Mouse (Mus musculus): Measurements from ENCODE around the gene Glis1. TPM values are rescaled to one million over a fixed set of nuclear protein-coding genes. Genes with fewer than 3 reads are reported as not detected.

Gene Glis1
- polyA plus RNA-seq, 1 experiment from 2014 or later = 0.31 TPM

DNA sequence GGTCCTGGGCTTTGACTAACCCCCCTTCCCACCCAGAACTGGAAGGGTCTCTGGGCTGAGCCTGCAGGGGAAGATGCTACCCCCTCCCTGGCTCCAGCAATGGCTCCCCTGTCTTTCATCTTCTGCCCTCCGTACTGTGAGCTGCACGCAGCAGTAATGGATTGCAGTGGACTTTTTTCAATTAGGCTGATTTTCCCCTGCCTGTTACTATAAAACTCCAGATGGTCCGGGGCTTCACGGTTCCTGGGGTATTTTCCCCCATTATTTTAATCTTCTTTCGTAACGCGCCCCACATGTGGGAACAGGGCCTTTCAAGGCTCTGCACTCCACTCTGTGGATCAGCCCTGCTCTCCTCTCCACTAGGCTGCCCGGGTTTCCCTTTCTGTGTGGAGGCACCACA is 175.4 kb downstream of the Glis1 start:
- Histone ChIP-seq H3K4me3 (ENCODE audit: control insufficient read depth in 1 of 2, insufficient read depth in 1 of 2, low read depth in 1 of 2, low read length in 2 of 2) (no peak overlapping the region), H3K9me3 (ENCODE audit: control insufficient read depth, low read length) (no peaks in the 10 kb centered on the region), H3K27ac (replicated peaks in 1 of 2; ENCODE audit: control insufficient read depth in 1 of 2, insufficient read depth in 1 of 2, low read depth in 2 of 2, low read length in 2 of 2) (no peak overlapping the region), H3K4me2 (ENCODE audit: low read length) (no peak overlapping the region), H3K9ac (ENCODE audit: low read length) (no peak overlapping the region), H3K36me3 (ENCODE audit: control insufficient read depth, insufficient read depth, low read length) (no peaks in the 10 kb centered on the region), H3K27me3 (ENCODE audit: control insufficient read depth, insufficient read depth, low read length) (peaks cover 9% of the 10 kb centered on the region), H3K4me1 (ENCODE audit: control insufficient read depth in 2 of 2, insufficient read depth in 2 of 2, low read length in 2 of 2) (peaks cover 5 to 8% of the 10 kb centered on the region in 2 experiments; a peak in 2 of 4 replicates)
- WGBS = 94% methylated on average over 8 of the region's 8 CpGs
- no peak for ATAC-seq (ENCODE audit: insufficient number of reproducible peaks, insufficient read depth, low FRiP score, low read depth)

DNA sequence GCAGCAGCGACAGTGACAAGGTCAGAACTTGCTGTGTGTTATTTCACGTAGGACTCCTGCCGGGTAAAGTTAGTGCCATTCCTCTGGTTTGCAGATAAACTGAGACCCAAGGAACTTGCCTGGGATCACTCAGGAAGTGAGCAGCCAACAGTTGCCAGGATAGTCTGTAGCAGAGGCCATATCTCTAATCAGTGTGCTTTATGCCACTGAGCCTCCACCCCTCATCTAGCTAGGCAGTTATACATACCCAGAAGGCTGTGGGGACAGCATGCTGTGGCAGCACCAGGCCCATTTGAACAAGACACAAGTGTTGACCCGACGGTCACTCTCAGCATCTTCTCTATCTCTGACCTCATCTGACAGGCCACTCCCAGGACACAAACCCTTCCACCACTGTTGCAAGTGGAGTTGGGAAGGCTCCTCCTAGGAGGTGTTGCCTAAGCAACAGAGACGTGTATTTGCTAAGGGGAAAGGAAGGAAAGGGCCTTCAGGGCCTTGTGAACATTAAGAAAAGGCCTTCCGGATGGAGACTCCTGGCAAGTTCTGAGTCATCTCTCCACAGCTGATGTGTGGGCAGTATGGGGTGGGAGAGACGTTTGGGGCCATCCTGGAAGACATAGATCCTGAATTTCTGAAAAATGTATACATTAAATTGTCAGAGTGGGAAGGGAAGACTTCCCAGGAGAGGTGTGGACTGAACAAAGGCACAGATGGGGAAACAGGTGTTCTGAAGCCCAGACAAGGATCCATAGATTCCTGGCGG is 177.7 kb downstream of the Glis1 start:
- Histone ChIP-seq H3K4me1 (ENCODE audit: control insufficient read depth in 2 of 2, insufficient read depth in 2 of 2, low read length in 2 of 2) (peaks cover 2 to 5% of the 10 kb centered on the region in 2 experiments; a peak in 1 of 4 replicates), H3K36me3 (ENCODE audit: control insufficient read depth, insufficient read depth, low read length) (no peaks in the 10 kb centered on the region), H3K4me3 (ENCODE audit: control insufficient read depth in 1 of 2, insufficient read depth in 1 of 2, low read depth in 1 of 2, low read length in 2 of 2) (no peak overlapping the region), H3K9ac (ENCODE audit: low read length) (no peak overlapping the region), H3K27me3 (ENCODE audit: control insufficient read depth, insufficient read depth, low read length) (peaks cover 4% of the 10 kb centered on the region; the same call in 1 of the 2 replicates), H3K27ac (replicated peaks in 1 of 2; ENCODE audit: control insufficient read depth in 1 of 2, insufficient read depth in 1 of 2, low read depth in 2 of 2, low read length in 2 of 2) (no peak overlapping the region), H3K4me2 (ENCODE audit: low read length) (no peak overlapping the region), H3K9me3 (ENCODE audit: control insufficient read depth, low read length) (no peaks in the 10 kb centered on the region)
- ATAC-seq (ENCODE audit: insufficient number of reproducible peaks, insufficient read depth, low FRiP score, low read depth) = no peak
- 50% methylated on average over 9 of the region's 9 CpGs for WGBS

GRCm38 (mm10) chr4:107617596-107618230 is 183.3 kb downstream of the Glis1 start:
- Histone ChIP-seq H3K9ac (ENCODE audit: low read length) (no peak overlapping the region), H3K27ac (replicated peaks in 1 of 2; ENCODE audit: control insufficient read depth in 1 of 2, insufficient read depth in 1 of 2, low read depth in 2 of 2, low read length in 2 of 2) (no peak overlapping the region), H3K4me1 (ENCODE audit: control insufficient read depth in 2 of 2, insufficient read depth in 2 of 2, low read length in 2 of 2) (no peaks in the 10 kb centered on the region), H3K36me3 (ENCODE audit: control insufficient read depth, insufficient read depth, low read length) (no peaks in the 10 kb centered on the region), H3K4me2 (ENCODE audit: low read length) (no peak overlapping the region), H3K27me3 (ENCODE audit: control insufficient read depth, insufficient read depth, low read length) (no peaks in the 10 kb centered on the region), H3K9me3 (ENCODE audit: control insufficient read depth, low read length) (no peaks in the 10 kb centered on the region), H3K4me3 (ENCODE audit: control insufficient read depth in 1 of 2, insufficient read depth in 1 of 2, low read depth in 1 of 2, low read length in 2 of 2) (no peak overlapping the region)
- ATAC-seq (ENCODE audit: insufficient number of reproducible peaks, insufficient read depth, low FRiP score, low read depth) = no peak
- 56% methylated on average over 6 of the region's 6 CpGs for WGBS

GRCm38 (mm10) chr4:107619487-107619886 is 185.1 kb downstream of the Glis1 start:
- Histone ChIP-seq H3K9ac (ENCODE audit: low read length) (no peak overlapping the region), H3K4me2 (ENCODE audit: low read length) (no peak overlapping the region), H3K9me3 (ENCODE audit: control insufficient read depth, low read length) (no peaks in the 10 kb centered on the region), H3K4me3 (ENCODE audit: control insufficient read depth in 1 of 2, insufficient read depth in 1 of 2, low read depth in 1 of 2, low read length in 2 of 2) (no peak overlapping the region), H3K36me3 (ENCODE audit: control insufficient read depth, insufficient read depth, low read length) (no peaks in the 10 kb centered on the region), H3K27me3 (ENCODE audit: control insufficient read depth, insufficient read depth, low read length) (peaks cover 3% of the 10 kb centered on the region; the same call in 1 of the 2 replicates), H3K4me1 (ENCODE audit: control insufficient read depth in 2 of 2, insufficient read depth in 2 of 2, low read length in 2 of 2) (no peaks in the 10 kb centered on the region), H3K27ac (replicated peaks in 1 of 2; ENCODE audit: control insufficient read depth in 1 of 2, insufficient read depth in 1 of 2, low read depth in 2 of 2, low read length in 2 of 2) (no peak overlapping the region)
- 94% methylated on average over 7 of the region's 7 CpGs for WGBS
- ATAC-seq (ENCODE audit: insufficient number of reproducible peaks, insufficient read depth, low FRiP score, low read depth) = no peak

DNA sequence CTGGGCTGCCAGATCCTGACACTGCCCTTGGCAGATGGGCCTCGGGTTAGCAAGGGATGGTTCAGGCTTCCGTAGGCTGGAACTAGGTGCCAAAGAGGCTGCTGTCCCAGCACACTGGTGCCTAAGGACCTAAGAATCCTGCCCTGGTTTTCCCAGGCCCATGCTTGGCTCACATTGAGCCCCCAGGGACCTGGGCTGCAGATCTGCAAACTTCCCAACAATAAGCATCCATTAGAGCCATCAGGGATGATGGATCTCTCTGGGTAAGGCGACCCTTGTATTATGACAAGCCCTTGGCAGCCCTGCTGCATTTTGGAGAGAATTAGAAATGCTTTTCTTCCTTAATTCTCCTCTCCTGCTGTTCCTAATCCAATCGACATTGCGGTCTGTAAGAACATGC is 187.0 kb downstream of the Glis1 start:
- H3K4me1 ChIP-seq (ENCODE audit: control insufficient read depth in 2 of 2, insufficient read depth in 2 of 2, low read length in 2 of 2) = no peaks in the 10 kb centered on the region
- H3K36me3 ChIP-seq (ENCODE audit: control insufficient read depth, insufficient read depth, low read length) = no peaks in the 10 kb centered on the region
- H3K4me2 ChIP-seq (ENCODE audit: low read length) = no peak overlapping the region
- no peak overlapping the region for H3K9ac ChIP-seq (ENCODE audit: low read length)
- ATAC-seq (ENCODE audit: insufficient number of reproducible peaks, insufficient read depth, low FRiP score, low read depth) = no peak
- no peak overlapping the region for H3K4me3 ChIP-seq (ENCODE audit: control insufficient read depth in 1 of 2, insufficient read depth in 1 of 2, low read depth in 1 of 2, low read length in 2 of 2)
- H3K27me3 ChIP-seq (ENCODE audit: control insufficient read depth, insufficient read depth, low read length) = peaks cover 3% of the 10 kb centered on the region; the same call in 1 of the 2 replicates
- no peaks in the 10 kb centered on the region for H3K9me3 ChIP-seq (ENCODE audit: control insufficient read depth, low read length)
- no peak overlapping the region for H3K27ac ChIP-seq (replicated peaks in 1 of 2; ENCODE audit: control insufficient read depth in 1 of 2, insufficient read depth in 1 of 2, low read depth in 2 of 2, low read length in 2 of 2)
- 84% methylated on average over 5 of the region's 5 CpGs for WGBS

GRCm38 (mm10) chr4:107622296-107622695 is 187.9 kb downstream of the Glis1 start:
- no peaks in the 10 kb centered on the region for H3K9me3 ChIP-seq (ENCODE audit: control insufficient read depth, low read length)
- no peaks in the 10 kb centered on the region for H3K36me3 ChIP-seq (ENCODE audit: control insufficient read depth, insufficient read depth, low read length)
- H3K9ac ChIP-seq (ENCODE audit: low read length) = no peak overlapping the region
- WGBS = 74% methylated on average over 6 of the region's 6 CpGs
- peaks cover 5% of the 10 kb centered on the region for H3K27me3 ChIP-seq (ENCODE audit: control insufficient read depth, insufficient read depth, low read length)
- no peak overlapping the region for H3K4me2 ChIP-seq (ENCODE audit: low read length)
- H3K4me3 ChIP-seq (ENCODE audit: control insufficient read depth in 1 of 2, insufficient read depth in 1 of 2, low read depth in 1 of 2, low read length in 2 of 2) = no peak overlapping the region
- H3K4me1 ChIP-seq (ENCODE audit: control insufficient read depth in 2 of 2, insufficient read depth in 2 of 2, low read length in 2 of 2) = no peaks in the 10 kb centered on the region
- no peak overlapping the region for H3K27ac ChIP-seq (replicated peaks in 1 of 2; ENCODE audit: control insufficient read depth in 1 of 2, insufficient read depth in 1 of 2, low read depth in 2 of 2, low read length in 2 of 2)
- ATAC-seq (ENCODE audit: insufficient number of reproducible peaks, insufficient read depth, low FRiP score, low read depth) = no peak

DNA sequence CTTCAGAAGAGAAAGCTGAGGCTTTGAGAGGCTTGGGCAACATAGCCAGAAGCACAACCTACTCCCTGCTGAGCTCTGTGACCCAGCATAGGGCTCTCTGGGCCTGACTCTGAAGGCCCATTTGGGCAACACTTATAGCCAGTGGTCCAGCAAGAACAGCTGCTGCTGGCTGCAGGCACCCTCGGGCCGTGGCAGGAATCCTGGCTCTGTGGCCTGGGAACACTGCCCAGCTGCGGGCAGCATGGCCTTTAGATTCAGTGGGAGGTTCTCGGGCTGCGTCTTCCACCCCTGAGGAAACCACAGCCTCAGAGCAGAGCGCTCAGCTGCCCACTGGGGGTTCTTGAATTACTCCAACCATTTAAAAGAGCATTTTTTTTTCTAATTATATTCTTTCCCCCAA is 189.5 kb downstream of the Glis1 start:
- Histone ChIP-seq H3K4me3 (ENCODE audit: control insufficient read depth in 1 of 2, insufficient read depth in 1 of 2, low read depth in 1 of 2, low read length in 2 of 2) (no peak overlapping the region), H3K4me1 (ENCODE audit: control insufficient read depth in 2 of 2, insufficient read depth in 2 of 2, low read length in 2 of 2) (peaks cover 3 to 5% of the 10 kb centered on the region in 2 experiments; a peak in 3 of 4 replicates), H3K9me3 (ENCODE audit: control insufficient read depth, low read length) (no peaks in the 10 kb centered on the region), H3K4me2 (ENCODE audit: low read length) (no peak overlapping the region), H3K27ac (replicated peaks in 1 of 2; ENCODE audit: control insufficient read depth in 1 of 2, insufficient read depth in 1 of 2, low read depth in 2 of 2, low read length in 2 of 2) (no peak overlapping the region), H3K36me3 (ENCODE audit: control insufficient read depth, insufficient read depth, low read length) (no peaks in the 10 kb centered on the region), H3K27me3 (ENCODE audit: control insufficient read depth, insufficient read depth, low read length) (peaks cover 12% of the 10 kb centered on the region), H3K9ac (ENCODE audit: low read length) (no peak overlapping the region)
- 80% methylated on average over 6 of the region's 6 CpGs for WGBS
- no peak for ATAC-seq (ENCODE audit: insufficient number of reproducible peaks, insufficient read depth, low FRiP score, low read depth)

Data from heart, embryonic 14.5 days (tissue).